Mouse (Mus musculus): Measurements from ENCODE around the gene Dntt.

DNA sequence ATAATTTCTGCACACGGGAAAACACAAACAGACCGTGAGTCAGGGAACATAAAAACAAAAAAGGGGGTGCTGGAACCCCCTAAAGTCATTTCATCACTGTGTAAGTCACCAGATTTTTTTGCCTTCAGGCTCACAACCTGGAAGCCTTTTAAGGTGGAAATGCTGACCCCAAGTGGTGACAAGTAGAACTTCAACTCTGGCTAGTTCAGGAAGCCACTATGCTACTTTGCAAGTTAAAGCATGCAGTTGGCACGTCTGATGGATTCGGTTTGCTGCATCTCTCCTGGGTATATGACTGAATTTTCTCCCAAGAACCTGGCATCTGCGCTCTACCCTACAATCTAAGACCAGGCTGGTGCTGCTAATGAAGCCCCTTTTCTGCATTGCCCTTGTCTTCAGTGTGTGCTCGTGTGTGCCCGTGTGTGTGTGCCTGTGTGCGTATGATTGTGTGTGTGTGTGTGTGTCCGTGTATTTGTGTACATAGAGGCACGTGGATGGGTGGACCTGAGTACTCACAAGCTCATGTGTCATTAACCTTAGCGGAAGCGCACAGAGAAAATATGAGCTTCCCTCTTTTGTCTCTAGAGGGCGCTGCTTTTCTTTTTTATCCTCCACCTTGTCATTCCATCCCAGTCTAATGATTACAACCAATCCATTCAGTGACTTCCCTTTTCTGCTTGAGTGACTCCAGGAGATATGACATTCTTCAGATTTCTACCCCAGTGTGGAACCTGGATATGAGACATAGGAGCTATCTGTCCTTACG is 12.9 kb upstream of the Dntt start:
- TF ChIP-seq CTCF (IDR thresholded peaks at IDR 0.05; ENCODE audit: low read depth) (peak; percentile 69), EP300 (IDR thresholded peaks at IDR 0.05; ENCODE audit: low read depth) (no peak)
